Mouse (Mus musculus): ENCODE data around the gene Lmod3. TPM values are rescaled to one million over a fixed set of nuclear protein-coding genes. Genes with fewer than 3 reads are reported as not detected.
A peak's percentile ranks its signal among the peaks of the same experiment; 100 is the strongest.

Gene Lmod3
- total and polyA plus RNA-seq, 3 experiments: 26.3 to 63.0 (median 50.1) TPM

DNA sequence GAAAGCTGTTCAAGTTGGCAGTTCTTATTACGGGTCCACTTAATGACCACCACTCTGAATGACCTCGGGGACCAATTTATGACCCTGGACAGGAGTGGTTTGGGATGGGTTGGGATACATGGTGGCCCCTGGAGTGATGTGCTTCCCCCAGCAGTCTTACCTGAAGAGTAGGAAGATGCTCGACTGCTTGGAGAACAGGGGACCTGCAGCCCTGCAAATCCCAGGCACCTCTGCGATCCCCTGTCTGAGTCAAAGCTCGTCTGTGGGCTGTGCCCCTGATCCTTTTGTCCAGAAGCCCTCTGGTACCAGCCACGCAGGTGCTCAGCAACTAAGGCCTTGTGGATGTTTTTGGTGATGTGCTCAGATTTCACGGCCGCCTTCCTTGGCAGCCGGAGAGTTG, 42.9 kb upstream of the Lmod3 start:
- 96% methylated on average over 9 of the region's 9 CpGs for WGBS
- TF ChIP-seq EP300 (IDR thresholded peaks at IDR 0.05; ENCODE audit: insufficient read depth, low read depth, low read length): no peak
- no peak for TF ChIP-seq POLR2A (IDR thresholded peaks at IDR 0.05; ENCODE audit: insufficient read depth, low read depth, low read length)
- TF ChIP-seq CTCF (IDR thresholded peaks at IDR 0.05): no peak
- H3K36me3 ChIP-seq (ENCODE audit: control insufficient read depth, insufficient read depth, low read length): peaks cover 15% of the 10 kb centered on the region
- intact Hi-C loops (cut with DNase I): no loop called here
- DNase-seq: no peak
- no peak overlapping the region for H3K9ac ChIP-seq (ENCODE audit: low read depth, low read length)
- H3K4me3 ChIP-seq: no peak overlapping the region
- H3K27me3 ChIP-seq (ENCODE audit: control insufficient read depth, insufficient read depth, low read length): no peaks in the 10 kb centered on the region
- H3K4me1 ChIP-seq (ENCODE audit: control insufficient read depth, insufficient read depth, low read length): peaks cover 4% of the 10 kb centered on the region
- no peaks in the 10 kb centered on the region for H3K79me2 ChIP-seq (replicated peaks; ENCODE audit: control insufficient read depth, insufficient read depth, low read length)
- H3K27ac ChIP-seq: no peak overlapping the region

DNA sequence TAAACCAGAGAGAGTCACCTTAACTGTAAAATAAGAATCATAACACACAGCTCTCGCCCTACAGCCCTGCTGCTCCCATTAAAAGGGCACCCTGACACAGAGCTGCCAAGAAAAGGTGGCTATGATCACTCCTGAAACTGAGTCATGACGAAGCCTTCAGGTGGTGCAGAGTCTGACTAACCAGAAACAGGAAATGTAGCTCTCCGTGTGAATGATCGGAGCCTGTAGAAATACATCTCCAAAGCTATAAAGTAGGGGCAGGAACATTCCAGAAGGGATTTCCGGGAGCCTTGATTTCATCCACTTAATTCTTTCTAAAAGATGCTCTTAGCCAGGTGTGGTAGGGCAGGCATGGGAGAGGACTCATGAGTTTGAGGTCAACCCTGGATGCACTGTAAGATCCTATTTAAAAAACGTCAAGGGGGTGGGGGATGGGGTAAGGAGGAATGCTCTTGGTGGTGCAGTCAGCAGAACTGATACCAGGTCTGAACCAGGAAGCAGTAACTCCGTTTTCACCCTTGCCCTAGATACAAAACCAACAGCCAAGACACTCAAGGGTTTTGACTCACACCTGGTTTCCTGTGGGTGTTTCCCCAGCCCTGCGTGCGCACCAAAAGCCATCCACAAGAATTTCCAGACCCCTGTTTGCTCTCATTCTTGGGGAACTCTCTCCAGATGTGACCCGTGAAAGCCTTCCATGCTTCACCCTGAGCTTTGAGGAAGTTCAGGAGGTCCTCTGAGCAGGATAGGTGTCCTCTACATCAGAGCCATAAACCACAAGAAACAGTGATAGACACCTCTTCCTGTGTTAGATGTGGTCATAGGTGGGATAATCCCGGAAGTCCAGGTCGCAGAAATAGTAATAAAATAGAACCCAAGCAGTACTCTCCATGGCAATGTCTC, 41.4 kb upstream of the Lmod3 start:
- TF ChIP-seq CTCF (IDR thresholded peaks at IDR 0.05): no peak
- H3K36me3 ChIP-seq (ENCODE audit: control insufficient read depth, insufficient read depth, low read length): peaks cover 19% of the 10 kb centered on the region
- no peak overlapping the region for H3K27ac ChIP-seq
- no peak overlapping the region for H3K9ac ChIP-seq (ENCODE audit: low read depth, low read length)
- DNase-seq: no peak
- H3K4me3 ChIP-seq: no peak overlapping the region
- intact Hi-C loops (cut with DNase I): no loop called here
- no peaks in the 10 kb centered on the region for H3K79me2 ChIP-seq (replicated peaks; ENCODE audit: control insufficient read depth, insufficient read depth, low read length)
- peaks cover 7% of the 10 kb centered on the region for H3K4me1 ChIP-seq (ENCODE audit: control insufficient read depth, insufficient read depth, low read length)
- H3K27me3 ChIP-seq (ENCODE audit: control insufficient read depth, insufficient read depth, low read length): no peaks in the 10 kb centered on the region
- WGBS: 64% methylated on average over 12 of the region's 12 CpGs

DNA sequence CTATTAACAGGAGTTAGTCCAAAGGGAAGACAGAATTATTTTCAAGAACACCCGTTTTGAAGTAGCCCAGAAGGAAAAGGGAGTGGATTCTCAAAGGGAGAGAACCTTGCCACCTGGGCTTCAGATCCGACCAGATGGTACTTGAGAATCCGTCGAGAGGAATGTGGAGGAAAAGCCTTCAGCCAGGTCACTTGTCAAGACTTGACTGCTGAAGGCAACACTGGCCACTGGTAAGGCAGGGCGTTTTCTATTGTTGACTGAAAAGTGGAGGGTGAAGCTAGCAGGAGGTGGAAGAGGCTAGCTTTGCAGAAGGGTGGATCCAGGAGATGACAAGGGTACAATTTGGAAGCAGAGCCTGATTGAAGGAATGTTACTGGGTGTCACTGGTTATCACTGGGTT, 40.3 kb upstream of the Lmod3 start:
- H3K9ac ChIP-seq (ENCODE audit: low read depth, low read length): no peak overlapping the region
- TF ChIP-seq CTCF (IDR thresholded peaks at IDR 0.05): no peak
- TF ChIP-seq POLR2A (IDR thresholded peaks at IDR 0.05; ENCODE audit: insufficient read depth, low read depth, low read length): no peak
- no peak for TF ChIP-seq EP300 (IDR thresholded peaks at IDR 0.05; ENCODE audit: insufficient read depth, low read depth, low read length)
- peaks cover 7% of the 10 kb centered on the region for H3K4me1 ChIP-seq (ENCODE audit: control insufficient read depth, insufficient read depth, low read length)
- peaks cover 19% of the 10 kb centered on the region for H3K36me3 ChIP-seq (ENCODE audit: control insufficient read depth, insufficient read depth, low read length)
- intact Hi-C loops (cut with DNase I): no loop called here
- H3K79me2 ChIP-seq (replicated peaks; ENCODE audit: control insufficient read depth, insufficient read depth, low read length): no peaks in the 10 kb centered on the region
- no peaks in the 10 kb centered on the region for H3K27me3 ChIP-seq (ENCODE audit: control insufficient read depth, insufficient read depth, low read length)
- 61% methylated on average over 5 of the region's 5 CpGs for WGBS
- no peak overlapping the region for H3K27ac ChIP-seq
- no peak overlapping the region for H3K4me3 ChIP-seq
- no peak for DNase-seq

DNA sequence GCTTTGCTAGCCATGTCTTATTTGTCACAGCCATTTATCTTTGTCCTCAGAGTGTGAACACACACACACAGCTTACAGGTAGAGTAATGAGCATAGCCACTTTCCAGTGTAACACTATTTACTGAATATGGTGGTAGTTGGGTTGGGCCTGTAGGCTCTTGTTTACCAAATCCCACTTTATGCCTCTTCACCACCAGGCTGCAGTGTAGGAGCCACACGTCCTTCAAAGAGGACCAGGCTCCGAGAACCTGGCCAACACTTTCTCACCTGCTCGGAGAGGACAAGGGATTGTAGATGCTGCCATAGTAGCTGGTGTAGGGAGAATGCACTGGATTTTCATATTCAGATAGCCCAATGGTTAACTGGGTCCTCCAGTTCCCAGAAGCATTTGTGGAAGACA, 39.5 kb upstream of the Lmod3 start:
- Histone ChIP-seq H3K79me2 (replicated peaks; ENCODE audit: control insufficient read depth, insufficient read depth, low read length) (no peaks in the 10 kb centered on the region), H3K36me3 (ENCODE audit: control insufficient read depth, insufficient read depth, low read length) (peaks cover 19% of the 10 kb centered on the region), H3K4me3 (no peak overlapping the region), H3K9ac (ENCODE audit: low read depth, low read length) (no peak overlapping the region), H3K27ac (peak overlapping the region; percentile 71), H3K27me3 (ENCODE audit: control insufficient read depth, insufficient read depth, low read length) (no peaks in the 10 kb centered on the region), H3K4me1 (ENCODE audit: control insufficient read depth, insufficient read depth, low read length) (peaks cover 7% of the 10 kb centered on the region)
- 94% methylated on average over 3 of the region's 3 CpGs for WGBS
- DNase-seq: no peak
- intact Hi-C loops (cut with DNase I): no loop called here
- TF ChIP-seq POLR2A (IDR thresholded peaks at IDR 0.05; ENCODE audit: insufficient read depth, low read depth, low read length) (no peak), CTCF (IDR thresholded peaks at IDR 0.05) (no peak), EP300 (IDR thresholded peaks at IDR 0.05; ENCODE audit: insufficient read depth, low read depth, low read length) (no peak)

DNA sequence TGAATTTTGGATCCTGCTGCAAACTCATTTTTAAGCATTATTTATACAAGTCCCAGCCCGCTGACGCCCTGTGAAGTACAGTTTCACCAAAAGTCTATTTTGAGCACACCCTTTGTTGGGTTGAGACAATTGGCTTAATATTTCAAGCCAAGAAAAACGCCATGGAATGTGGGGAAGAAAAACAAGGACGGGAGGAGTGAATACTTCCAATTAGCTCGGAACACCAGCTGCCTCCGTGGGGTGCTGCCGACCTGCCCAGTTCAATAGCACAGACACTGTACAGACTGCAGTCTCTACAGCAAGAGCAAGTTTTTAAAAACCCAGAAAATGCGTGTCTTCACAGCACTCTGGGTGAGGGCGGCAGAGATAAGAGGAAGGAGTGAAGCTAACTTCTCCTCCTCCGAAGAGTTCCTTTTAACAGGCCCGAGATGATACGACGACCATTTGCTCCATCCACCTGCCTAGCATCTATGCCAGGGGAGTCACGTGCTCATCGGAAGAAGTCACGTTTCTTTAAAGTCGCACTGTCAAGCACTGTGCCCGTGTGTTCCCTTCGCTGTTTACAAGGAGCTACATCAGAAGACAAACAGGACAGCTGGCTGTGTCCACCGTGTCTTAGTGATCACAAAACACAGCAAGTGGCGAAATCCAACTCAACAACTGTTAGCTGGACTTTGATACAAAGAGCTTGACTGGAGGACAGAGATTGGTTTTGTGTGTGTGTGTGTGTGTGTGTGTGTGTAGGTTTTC, 38.8 kb upstream of the Lmod3 start:
- H3K79me2 ChIP-seq (replicated peaks; ENCODE audit: control insufficient read depth, insufficient read depth, low read length): no peaks in the 10 kb centered on the region
- H3K27ac ChIP-seq: peak overlapping the region; percentile 71
- H3K4me3 ChIP-seq: no peak overlapping the region
- DNase-seq: peak in 1 of 2 experiments; percentile 40
- H3K27me3 ChIP-seq (ENCODE audit: control insufficient read depth, insufficient read depth, low read length): no peaks in the 10 kb centered on the region
- peaks cover 7% of the 10 kb centered on the region for H3K4me1 ChIP-seq (ENCODE audit: control insufficient read depth, insufficient read depth, low read length)
- no peak overlapping the region for H3K9ac ChIP-seq (ENCODE audit: low read depth, low read length)
- H3K36me3 ChIP-seq (ENCODE audit: control insufficient read depth, insufficient read depth, low read length): peaks cover 19% of the 10 kb centered on the region
- no peak for TF ChIP-seq EP300 (IDR thresholded peaks at IDR 0.05; ENCODE audit: insufficient read depth, low read depth, low read length)
- TF ChIP-seq CTCF (IDR thresholded peaks at IDR 0.05): no peak
- TF ChIP-seq POLR2A (IDR thresholded peaks at IDR 0.05; ENCODE audit: insufficient read depth, low read depth, low read length): no peak
- 50% methylated on average over 21 of the region's 21 CpGs for WGBS
- intact Hi-C loops (cut with DNase I): no loop called here

DNA sequence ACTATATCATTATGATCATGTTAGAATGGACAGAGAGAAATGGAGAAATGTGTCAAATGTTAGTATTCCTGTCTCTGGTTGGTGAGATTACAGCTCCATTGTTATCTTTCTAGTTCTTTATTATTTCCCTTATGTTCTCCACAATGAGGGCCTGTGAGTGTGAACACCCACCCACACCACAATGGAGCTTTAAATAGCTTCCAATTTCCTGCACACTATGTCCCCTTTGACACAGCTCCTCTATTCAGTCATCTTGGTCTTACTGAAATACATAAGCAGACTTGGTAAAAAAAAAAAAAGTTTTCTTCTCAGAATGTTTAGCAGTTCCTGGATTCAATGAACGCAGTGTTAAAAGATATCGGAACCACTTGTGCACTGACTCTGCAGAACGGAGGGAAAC, 38.1 kb upstream of the Lmod3 start:
- no peaks in the 10 kb centered on the region for H3K79me2 ChIP-seq (replicated peaks; ENCODE audit: control insufficient read depth, insufficient read depth, low read length)
- peak overlapping the region; percentile 71 for H3K27ac ChIP-seq
- TF ChIP-seq CTCF (IDR thresholded peaks at IDR 0.05) (no peak), EP300 (IDR thresholded peaks at IDR 0.05; ENCODE audit: insufficient read depth, low read depth, low read length) (no peak), POLR2A (IDR thresholded peaks at IDR 0.05; ENCODE audit: insufficient read depth, low read depth, low read length) (no peak)
- H3K27me3 ChIP-seq (ENCODE audit: control insufficient read depth, insufficient read depth, low read length): no peaks in the 10 kb centered on the region
- peaks cover 19% of the 10 kb centered on the region for H3K36me3 ChIP-seq (ENCODE audit: control insufficient read depth, insufficient read depth, low read length)
- H3K9ac ChIP-seq (ENCODE audit: low read depth, low read length): no peak overlapping the region
- H3K4me3 ChIP-seq: no peak overlapping the region
- H3K4me1 ChIP-seq (ENCODE audit: control insufficient read depth, insufficient read depth, low read length): peaks cover 7% of the 10 kb centered on the region
- DNase-seq: no peak
- 27% methylated on average over 3 of the region's 3 CpGs for WGBS
- intact Hi-C loops (cut with DNase I): no loop called here

All from heart, adult 2 months (tissue).